Mouse (Mus musculus): ENCODE results near the gene Stmn1.

DNA sequence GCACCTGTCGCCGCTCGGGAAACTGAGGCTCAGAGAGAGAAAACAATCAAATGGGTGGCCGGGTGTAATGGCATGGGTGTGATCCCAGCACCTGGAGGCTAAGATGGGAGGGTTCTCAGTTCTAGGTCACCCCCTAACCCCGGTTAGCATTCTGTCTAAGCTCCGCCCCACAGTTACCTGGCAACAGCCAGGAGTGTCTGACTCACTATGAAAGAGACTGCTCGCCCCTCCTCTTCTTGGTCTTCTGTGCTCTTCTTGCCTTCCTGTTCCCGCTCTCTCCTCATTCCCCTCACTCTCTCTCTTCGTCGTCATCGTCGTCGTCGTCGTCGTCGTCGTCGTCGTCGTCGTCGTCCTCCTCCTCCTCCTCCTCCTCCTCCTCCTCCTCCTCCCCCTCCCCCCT is 20.2 kb upstream of the Stmn1 start:
- TF ChIP-seq POLR2A (IDR thresholded peaks at IDR 0.05; ENCODE audit: low read depth, low read length), result no peak
- TF ChIP-seq CTCF (IDR thresholded peaks at IDR 0.05; ENCODE audit: extremely low read depth, insufficient read length, insufficient replicate concordance, low read depth, low read length), result no peak
